Mouse (Mus musculus): ENCODE measurements around the gene 1700061G19Rik. TPM values are rescaled to one million over a fixed set of nuclear protein-coding genes. Genes with fewer than 3 reads are reported as not detected.
"Not testable (repeated sequence)": the region's sequence is repeated elsewhere in the genome, so short reads cannot be mapped to it uniquely, and the experiment has no call there.

1700061G19Rik gene
- polyA plus RNA-seq, 2 experiments from 2014 or later = 0.28 to 0.37 TPM

DNA sequence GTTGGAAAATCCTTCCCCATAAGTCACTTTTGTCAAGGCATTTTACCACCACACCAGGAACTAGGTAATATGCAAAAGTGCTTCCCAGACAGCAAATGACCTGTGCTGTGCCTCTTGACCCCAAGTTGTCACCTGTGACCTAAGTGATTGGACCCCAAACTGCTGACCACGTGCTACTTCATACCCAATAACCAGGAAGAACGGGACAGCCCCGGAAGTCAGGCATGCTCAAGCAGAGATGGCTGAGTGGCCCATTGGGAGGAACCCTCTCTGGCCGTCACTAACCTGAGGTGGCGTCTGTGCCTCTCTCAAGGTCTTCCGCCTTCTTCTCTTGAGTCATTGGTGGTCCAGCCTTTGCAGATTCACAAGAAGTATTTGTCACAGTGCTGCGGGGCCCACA is 2.8 kb upstream of the 1700061G19Rik start:
- no peak for ATAC-seq

DNA sequence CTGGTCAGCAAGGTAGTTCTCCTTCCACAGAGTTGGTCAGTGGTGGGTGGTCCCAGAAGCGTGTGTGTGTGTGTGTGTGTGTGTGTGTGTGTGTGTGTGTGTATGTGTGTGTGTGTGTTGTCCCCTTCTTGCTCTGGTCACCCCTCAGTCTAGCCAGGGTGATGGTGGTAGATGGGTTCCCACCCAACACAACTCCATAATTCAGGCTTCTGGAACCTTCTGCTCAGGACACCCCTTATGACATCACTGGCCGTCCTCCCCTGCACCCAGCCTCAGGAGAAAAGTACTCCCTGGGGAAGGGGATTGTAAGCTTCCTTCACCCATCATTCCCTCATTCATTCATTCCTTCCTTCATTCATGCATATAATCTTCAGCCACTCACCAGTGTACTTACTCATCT is 1.0 kb upstream of the 1700061G19Rik start, which contains the start of gene Acsbg2:
TSS of gene Acsbg2 (minus strand) at position 211 of the 400 bp plus-strand sequence.
- ATAC-seq = no peak

DNA sequence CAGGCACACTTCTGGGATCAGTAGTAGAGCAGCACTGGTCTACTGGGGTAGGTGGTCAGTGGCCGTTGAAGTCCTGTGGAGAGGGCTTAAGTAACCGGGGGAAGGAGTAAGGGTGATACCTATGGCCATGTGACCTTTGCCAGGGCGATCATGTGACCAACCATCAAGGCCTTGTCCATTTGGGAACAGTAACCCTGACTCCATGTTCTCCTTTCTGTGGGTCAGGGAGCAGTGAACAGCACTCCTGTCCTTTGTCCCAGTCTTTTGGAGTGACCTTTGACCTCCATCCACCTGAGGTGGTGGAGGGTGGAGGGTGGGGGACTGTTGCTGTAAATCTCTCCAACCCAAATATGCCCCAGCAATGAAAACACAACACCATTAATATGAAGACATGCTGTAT is 1.2 kb downstream of the 1700061G19Rik start:
- no peak for ATAC-seq

DNA sequence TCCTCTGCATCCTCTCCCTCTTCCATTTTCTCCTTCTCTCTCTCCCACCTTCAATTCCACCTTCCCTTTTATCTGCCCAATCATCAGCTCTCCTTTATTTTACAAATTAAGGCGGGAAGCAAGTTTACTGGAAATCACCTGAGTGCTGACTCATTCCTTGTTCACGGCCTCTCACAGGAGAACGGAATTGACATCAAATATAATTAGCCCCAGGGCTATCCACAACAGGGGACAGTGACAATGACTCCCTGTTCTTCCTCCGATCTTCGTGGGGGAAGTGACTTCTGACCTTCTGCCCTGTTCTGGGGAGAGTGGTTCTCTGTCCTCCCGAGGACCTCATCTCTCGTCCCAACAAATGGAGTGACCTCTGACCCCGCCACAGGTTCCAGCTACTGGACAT is 1.7 kb downstream of the 1700061G19Rik start:
- no peak for ATAC-seq

DNA sequence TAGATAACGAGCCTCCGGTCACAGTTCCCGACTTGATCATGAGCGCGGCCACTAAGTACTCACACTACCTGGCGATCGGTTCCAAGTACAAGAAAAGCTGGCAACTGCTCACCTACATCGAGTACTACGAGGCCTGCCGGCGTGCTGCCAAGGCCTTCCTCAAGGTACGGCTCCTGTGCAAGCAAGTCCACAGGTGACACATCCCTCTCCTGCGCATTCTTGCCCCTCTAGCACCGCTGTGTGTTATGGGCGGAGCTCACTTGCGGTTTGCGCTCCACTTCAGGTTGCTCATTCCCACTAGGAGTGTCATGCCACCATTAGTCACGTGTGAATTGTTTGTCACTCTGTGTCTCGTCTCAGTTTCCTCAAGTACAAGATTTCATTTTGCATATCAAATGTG is 2.1 kb downstream of the 1700061G19Rik start:
- ATAC-seq = no peak

DNA sequence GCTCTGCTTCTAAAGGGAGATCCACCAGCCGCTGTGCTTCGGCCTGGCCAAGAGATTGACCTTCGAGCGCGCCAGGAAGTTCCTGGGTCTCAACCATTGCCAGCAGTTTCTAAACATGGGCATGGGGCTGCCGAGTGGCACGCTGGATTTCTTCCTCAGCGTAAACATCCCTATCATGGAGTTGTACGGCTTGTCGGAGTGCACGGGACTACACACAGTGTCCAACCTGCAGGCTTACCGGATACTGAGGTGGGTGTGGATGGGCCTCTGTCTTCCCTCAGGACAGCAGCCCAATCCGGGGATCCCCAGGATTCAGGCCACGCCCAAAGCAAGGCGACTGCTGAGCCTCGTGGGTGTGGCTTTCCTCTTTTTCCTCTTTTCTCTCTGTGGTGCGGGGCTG is 8.3 kb downstream of the 1700061G19Rik start:
- ATAC-seq = no peak

DNA sequence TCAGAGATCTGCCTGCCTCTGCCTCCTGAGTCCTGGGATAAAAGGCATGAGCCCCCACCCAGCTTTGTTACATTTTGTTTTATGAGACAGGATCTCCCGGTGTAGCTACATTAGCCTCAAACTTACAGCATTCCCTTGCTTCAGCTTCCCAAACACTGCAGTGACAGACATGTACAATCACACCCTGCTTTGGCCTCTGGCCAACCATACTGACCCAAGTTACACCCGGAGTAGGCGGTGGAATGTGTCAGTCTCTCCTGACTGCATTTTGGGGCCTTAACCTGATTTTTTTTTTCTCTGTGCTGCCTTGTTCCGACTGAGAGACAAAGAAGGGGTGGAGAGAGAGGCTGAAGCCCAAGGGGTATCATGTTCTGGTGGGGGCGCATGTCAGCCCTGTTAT is 9.1 kb downstream of the 1700061G19Rik start:
- ATAC-seq = no peak

DNA sequence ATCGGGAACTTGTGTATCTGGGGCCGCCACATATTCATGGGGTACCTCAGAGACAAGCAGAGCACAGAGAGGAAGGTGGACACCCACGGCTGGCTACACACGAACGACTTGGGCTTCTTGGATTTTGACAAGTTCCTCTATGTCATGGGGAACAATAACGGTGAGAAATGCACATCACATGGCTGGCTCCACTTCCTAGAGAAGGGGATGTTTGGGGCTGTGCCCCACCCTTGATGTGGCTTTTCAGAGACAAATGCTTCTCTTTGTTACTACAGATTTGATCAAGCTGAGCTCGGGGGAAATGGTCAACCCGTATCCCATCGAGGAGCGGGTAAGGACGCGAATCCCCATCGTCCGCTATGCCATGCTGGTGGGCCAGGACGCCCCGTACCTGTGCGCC is 9.5 kb downstream of the 1700061G19Rik start:
- peak; percentile 46 for ATAC-seq

DNA sequence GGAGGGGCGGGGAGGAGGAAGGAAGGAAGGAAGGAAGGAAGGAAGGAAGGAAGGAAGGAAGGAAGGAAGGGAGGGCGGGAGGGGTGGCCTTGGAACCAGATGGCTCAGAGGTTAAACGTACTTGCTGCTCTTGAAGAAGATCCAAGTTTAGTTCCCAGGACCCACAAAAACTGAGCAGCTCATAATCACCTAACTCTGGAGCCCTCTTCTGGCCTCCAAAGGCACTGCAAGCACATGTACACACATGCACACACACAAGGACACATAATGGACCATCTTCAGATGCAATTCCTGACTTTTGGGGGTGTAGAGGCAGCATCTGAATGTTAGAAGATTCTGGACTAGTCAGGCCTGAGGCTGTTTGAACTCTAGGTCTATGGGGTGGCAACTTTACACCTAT is 12.8 kb downstream of the 1700061G19Rik start:
- ATAC-seq = no peak

DNA sequence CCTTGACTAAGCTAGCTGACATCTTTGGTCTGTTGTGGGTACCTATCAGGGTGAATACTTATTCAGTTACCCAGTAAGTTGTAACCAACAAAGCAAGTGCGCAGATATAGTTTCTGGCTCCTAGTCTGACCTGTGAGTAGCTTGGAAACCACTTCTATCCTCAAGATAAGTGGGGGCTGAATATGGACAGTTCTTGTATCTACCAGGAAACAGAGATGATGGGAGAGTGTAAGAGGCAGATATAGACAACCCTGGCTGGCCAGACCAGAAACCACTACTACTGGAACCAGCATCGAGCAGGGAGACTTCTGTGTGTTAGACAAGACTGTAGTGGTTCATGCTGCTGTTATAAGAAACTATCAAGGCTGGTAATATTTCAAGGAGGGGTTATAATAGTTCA is 14.7 kb downstream of the 1700061G19Rik start:
- no peak for ATAC-seq

DNA sequence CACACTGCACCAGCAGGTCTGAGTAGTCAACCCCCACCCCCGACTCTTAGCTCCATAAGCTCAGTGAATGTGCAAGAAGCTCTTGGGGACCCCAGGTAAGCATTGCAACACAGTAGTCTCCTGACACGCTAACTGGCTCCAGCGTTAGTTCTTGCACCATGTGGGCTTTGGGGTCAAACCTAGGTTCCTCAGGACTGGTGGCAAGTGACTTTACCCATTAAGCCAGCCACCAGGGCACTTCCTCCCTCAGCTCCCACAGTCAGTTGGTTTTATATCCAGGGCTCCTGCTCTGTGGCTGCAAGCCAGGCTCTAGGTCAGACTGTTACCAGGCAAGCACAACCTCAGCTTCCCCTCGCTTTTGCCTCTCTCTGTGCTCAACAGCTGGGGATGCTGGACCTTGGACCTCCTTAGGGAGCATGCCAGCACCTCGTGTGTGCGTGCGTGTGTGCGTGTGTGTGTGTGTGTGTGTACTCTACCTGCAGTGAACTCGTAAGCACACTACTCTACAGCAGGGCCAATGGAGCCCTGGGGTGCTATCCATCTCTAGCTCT is 20.2 kb downstream of the 1700061G19Rik start:
- no peak for ATAC-seq

DNA sequence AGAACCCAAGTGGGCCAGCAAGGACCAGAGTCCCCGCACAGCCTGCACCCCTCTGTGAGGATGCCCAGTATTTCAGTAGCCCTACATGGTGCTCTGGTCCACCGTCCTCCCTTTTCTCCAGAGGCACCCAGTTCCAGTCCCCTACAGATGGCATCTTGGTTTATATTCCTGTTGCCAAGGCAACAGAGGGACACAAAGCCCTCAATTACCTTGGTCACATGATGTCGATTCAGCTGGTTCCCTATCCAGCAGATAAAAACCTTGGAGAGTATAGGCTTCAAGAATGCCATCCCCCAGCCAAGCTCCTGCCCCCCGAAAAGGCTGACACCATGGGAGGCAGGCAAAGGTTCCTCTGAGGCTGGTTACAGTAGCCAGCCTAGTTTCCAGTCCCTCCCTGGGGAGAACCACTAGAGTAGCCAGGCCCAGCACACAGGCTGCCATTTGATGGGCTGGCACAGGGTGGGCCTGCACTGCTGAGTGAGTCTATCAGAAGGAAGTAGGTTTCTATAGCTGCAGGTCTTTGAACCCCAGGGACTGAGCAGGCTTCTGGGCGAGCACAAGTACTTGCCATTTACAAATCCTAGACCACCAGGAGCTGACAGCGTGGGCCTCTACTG is 21.3 kb downstream of the 1700061G19Rik start:
- ATAC-seq = no peak

DNA sequence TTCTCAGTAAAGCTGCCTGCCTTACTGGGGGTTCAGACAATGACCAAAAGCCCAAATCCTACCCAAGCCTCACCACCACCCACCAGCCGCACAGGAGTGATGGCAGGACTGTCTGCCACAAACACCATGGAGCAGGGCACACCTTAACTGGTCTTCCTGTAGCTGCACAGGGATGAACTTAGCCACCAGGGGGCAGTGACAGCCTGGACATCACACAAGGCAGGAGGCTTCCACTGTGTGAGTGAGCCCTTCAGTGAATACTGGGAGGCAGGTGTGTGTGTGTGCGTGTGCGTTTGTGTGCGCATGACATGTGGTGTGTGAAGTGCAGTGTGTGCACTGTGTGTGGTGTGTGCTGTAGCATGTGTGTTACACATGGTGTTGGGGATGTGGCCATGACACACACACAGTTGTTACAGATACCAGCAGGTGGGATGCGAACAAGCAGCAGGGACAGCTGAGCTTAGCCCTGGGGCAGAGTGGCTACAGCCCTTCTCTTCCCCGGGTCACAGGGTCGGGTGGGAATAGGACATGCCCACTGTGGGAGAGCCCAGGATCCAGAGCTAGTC is 22.4 kb downstream of the 1700061G19Rik start:
- peak; percentile 78 for ATAC-seq

DNA sequence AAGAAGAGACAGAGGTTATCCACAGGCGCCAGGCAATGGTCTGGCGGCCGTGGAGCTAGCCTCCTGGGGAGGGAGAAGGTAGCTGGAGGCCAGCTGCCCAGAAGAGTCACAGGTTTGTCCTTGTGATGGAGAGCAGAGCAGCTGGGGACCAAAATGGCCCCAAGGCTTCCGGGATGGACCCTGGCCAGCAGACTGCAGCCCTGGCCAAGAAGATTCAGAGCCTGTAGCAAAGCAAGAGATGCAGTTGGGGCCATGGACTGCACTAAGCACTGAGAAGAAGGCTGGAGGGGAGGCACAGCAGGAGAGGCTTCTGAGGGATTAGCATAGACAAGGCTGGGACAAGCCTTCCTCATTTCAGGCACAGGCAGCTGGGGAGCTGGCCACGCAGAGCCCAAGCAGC is 27.4 kb downstream of the 1700061G19Rik start:
- ATAC-seq = no peak

DNA sequence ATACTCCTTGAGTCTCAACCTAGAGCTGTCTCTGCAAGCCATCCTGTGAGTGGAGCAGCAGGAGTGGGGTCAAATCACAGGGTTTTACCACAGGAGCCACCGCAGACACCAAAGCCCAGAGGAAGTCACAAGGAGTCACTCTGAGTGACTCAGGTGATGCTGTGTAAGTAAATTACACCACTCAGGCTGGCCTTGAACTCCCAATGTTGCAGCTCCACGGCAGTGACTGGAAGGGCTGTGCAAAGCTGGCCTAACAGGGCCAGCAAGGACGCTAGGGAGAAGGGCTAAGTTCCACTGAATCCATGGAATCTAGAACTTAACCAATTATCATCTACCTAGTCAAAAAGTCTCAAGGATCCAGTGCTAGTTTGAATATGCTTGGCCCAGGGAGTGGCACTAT is 30.9 kb downstream of the 1700061G19Rik start:
- ATAC-seq = no peak

DNA sequence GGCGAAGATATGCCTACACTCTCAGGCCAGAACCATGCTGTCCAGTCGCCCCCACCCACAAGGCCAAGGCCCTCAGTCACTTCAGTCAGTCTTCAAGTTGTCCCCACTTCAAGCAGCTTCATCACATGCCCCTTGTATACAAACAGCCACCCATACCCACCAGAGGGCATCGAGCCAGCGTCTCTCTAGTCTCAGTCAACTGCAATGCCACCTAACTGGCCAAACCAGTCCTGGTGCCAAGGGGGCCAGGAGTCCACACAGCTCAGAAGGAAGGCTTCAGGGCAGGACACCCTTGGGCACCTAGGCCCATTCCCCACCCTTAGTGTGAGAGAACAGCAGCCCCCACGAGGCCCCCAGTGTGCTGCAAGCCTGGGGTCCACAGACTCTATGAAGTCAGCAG is 31.8 kb downstream of the 1700061G19Rik start:
- no peak for ATAC-seq

DNA sequence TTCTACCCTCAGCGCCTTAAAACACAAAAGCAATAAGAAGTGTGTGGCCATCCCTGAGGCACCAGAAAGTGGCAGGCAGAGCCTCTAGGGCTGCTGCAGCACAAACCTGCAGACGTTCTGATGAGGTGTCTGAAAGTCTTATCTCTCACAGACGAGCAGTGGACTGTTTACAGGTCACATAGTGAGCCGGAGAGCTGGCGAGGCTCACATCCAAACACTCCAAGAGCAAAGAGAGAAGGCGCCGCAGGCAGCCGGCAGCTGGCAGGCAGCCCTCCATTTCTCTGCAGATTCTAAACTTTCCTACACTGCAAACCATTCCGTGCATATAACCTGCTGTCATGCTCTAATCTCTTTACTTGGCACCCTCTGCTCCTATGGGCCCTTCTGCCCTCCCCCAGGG is 32.6 kb downstream of the 1700061G19Rik start:
- ATAC-seq = no peak

DNA sequence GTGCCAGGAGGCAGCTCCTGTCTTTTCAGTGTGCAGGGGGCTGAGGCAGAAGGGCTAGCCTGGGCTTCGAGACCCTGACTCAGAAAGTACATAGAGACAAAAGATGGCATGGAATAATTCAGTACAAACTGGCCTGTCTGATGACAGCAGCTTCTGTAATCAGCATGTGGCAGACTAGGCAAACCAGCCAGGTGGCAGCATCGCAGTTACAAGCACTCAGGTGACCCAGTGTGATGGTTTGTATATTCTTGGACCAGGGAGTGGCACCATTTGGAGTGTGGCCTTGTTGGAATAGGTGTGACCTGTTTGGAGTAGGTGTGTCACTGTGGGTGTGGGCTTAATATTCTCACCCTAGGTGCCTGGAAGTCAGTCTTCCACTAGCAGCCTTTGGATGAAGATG is 34.5 kb downstream of the 1700061G19Rik start:
- not testable (repeated sequence) for ATAC-seq

DNA sequence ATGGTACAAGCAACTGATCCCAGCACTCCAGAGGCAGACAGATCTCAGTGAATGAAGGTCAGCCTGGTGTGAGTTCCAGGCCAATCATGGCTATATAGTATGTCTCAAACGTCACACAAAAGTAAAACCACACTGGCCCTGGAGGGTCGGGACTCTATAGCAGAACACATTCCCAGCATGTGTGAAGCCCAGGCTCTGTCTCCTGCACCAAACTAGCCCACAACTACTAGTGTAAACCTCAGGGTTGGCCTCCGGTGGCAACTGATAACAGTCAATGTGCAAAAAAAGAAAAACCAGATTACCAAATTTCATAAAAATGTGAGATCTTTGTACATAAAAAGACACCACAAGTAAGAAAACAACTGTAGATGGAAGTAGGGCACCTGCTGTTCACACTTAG is 37.7 kb downstream of the 1700061G19Rik start:
- peak; percentile 31 for ATAC-seq

DNA sequence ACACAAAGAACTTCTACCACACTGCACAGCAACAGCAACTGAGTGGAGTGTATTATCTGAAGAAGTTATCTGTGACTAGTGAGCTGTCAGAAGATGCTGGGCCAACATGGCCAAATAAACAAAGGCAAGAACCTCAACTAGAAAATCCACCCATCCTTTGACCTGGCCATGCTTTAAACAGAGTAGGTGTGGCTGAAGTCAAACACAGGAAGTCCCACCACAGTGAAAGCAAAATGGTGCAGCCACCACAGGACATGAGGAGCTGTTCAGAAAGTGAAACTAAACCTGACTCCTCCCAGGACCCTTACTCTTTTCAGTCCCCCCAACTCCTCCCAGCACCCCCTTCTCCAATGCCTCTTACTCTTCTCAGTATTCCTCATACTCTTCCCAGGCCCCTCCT is 38.2 kb downstream of the 1700061G19Rik start:
- ATAC-seq = peak; percentile 75

DNA sequence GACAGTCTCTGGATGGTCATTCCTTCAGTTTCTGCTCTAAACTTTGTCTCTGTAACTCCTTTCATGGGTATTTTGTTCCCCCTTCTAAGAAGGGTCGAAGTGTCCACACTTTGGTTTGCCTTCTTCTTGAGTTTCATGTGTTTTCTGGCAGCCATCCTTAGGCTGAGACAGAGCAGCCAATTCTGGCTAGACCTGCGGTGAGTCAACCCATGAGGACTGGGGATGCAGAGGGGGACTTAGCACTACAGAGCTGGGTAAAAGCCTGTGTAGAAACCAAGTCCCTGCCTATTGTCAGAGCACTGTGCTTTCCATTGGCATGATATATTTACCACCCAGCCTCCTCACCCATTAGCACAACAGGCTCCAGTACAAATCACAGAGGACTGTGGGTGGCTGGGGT is 41.9 kb downstream of the 1700061G19Rik start:
- no peak for ATAC-seq

DNA sequence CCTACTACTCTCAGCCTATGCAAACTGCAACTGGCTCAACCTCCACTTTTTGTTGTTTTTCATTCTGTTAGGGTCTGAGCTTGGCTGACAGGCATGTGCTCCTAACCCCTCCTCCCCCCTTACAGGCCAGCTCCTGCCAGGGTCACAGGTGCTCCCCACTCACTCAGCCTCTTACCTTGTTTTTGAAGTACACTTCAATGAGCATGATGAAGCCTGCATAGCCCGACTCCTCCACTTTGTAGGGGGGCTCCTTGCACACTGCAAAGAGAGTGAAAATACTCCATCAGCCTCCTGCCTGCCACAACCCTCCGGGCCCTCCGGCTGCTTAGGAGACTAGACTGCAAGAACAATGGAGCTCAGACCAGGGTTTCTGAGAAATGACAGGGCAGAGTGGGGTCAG is 44.4 kb downstream of the 1700061G19Rik start:
- ATAC-seq = no peak

DNA sequence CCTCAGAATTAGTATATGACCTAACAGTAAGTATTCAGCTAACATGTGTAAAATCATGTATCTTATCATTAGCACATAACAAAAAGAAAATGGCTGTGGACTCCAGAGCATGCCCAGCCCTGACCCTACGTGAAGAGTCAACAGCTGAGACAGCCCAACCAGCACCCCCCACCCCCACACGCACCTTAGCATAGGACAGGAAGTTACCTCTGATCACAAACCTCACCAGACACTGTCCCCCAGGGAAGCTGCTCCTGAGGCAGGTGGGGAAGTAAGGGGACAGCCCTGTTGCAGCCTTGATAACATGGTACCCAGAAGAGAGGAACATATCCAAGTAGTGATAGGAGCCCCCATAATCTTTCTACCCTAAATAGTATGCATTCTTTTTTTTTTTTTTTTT is 50.7 kb downstream of the 1700061G19Rik start:
- ATAC-seq = peak; percentile 85

DNA sequence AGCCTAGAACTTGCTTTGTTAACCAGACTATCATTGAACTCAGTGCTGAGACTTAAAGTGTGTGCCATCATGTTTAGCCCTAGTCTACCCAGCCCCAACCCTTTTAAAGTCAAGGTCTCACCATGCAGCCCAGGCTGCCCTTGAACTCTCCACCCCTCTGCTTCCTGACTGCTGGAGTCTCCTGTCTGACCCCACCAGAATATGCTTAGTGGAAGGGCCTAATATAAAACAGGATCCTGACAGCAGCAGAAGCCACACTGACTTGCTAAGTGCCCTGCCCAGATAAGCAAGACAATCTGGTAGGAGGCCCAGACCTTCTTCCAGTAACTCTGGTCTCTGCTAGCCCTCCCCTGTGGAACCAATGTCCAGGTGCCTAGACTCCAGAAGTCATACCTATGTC is 53.8 kb downstream of the 1700061G19Rik start:
- ATAC-seq = no peak

DNA sequence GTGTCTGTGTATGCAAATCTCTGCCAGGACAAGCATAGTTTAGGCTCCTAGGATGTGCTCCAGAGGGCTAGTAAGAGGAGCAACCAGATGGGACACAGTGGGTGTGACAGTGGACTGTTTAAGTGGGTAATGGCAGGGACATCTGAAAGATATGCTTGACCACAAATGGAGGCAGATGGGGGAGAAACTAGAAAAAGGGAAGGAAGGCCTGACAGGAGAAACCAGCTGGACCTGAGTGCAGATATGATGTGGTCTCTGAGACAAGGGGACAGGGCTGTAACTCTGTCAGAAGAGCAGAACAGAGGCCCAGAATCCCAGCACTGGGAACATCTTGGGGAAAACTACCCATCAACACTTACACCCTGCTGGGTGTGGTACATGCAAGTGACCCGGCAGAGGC is 54.3 kb downstream of the 1700061G19Rik start:
- ATAC-seq = no peak
